Mouse (Mus musculus): ENCODE results near the gene Ect2. TPM values are rescaled to one million over a fixed set of nuclear protein-coding genes. Genes with fewer than 3 reads are reported as not detected.

The Ect2 gene
- polyA plus RNA-seq, 1 experiment from 2014 or later = 71.4 TPM

GRCm38 (mm10) chr3:27086221-27086620, 67.5 kb downstream of the Ect2 start:
- ATAC-seq (ENCODE audit: low read depth) = no peak
- Histone ChIP-seq H3K27ac (ENCODE audit: low read length) (no peak overlapping the region), H3K36me3 (ENCODE audit: control insufficient read depth, insufficient read depth, low read length) (peaks cover 10% of the 10 kb centered on the region), H3K9ac (ENCODE audit: low read length) (no peak overlapping the region), H3K9me3 (ENCODE audit: control insufficient read depth, low read length) (no peaks in the 10 kb centered on the region), H3K4me3 (ENCODE audit: low read length) (no peak overlapping the region), H3K27me3 (ENCODE audit: control insufficient read depth, insufficient read depth, low read depth, low read length) (no peaks in the 10 kb centered on the region), H3K4me1 (replicated peaks; ENCODE audit: control insufficient read depth, insufficient read depth, low read length) (no peaks in the 10 kb centered on the region), H3K4me2 (ENCODE audit: low read depth, low read length) (no peak overlapping the region)
- 93% methylated on average over 6 of the region's 6 CpGs for WGBS

GRCm38 (mm10) chr3:27081229-27082060, 72.2 kb downstream of the Ect2 start:
- H3K4me2 ChIP-seq (ENCODE audit: low read depth, low read length) = no peak overlapping the region
- no peaks in the 10 kb centered on the region for H3K4me1 ChIP-seq (replicated peaks; ENCODE audit: control insufficient read depth, insufficient read depth, low read length)
- H3K9ac ChIP-seq (ENCODE audit: low read length) = no peak overlapping the region
- no peaks in the 10 kb centered on the region for H3K9me3 ChIP-seq (ENCODE audit: control insufficient read depth, low read length)
- H3K27me3 ChIP-seq (ENCODE audit: control insufficient read depth, insufficient read depth, low read depth, low read length) = no peaks in the 10 kb centered on the region
- ATAC-seq (ENCODE audit: low read depth) = no peak
- no peak overlapping the region for H3K4me3 ChIP-seq (ENCODE audit: low read length)
- WGBS = 76% methylated on average over 13 of the region's 13 CpGs
- H3K36me3 ChIP-seq (ENCODE audit: control insufficient read depth, insufficient read depth, low read length) = 0 out of 2 replicates have a peak, but pooled peaks cover 5% of the 10 kb centered on the region
- no peak overlapping the region for H3K27ac ChIP-seq (ENCODE audit: low read length)

DNA sequence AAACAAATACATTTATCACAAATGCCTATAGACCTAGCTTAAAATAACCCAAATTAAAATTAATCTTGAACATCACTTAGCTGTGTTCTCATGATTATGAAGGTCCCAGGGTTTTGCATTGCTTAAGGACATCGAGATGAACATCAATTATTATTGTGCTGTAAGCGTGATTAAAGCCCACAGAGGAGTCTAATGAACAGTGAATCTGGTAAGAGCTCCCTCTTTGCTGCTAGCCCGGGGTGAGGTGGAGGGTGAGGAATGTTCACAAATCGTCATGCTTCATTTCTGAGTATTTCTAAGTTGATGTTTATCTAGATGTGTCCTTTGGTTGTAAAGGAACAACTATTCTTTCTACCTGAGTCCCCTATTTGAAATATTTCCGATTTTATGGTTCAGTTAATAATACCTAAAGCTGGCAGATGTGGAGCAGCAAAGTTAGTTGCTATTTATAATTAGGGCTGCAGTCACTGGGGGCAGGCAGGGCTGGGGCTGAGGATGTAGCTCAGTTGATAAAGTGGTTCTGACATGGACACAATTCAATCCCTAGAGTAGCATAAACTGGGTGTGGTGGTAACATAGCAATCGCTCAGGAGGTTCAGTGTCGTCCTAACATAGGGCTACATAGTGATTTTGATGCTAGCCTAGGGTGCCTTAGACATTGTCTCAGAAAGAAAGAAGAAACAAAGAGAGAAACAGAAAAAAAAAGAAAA, 73.5 kb downstream of the Ect2 start:
- Histone ChIP-seq H3K4me1 (replicated peaks; ENCODE audit: control insufficient read depth, insufficient read depth, low read length) (no peaks in the 10 kb centered on the region), H3K27me3 (ENCODE audit: control insufficient read depth, insufficient read depth, low read depth, low read length) (no peaks in the 10 kb centered on the region), H3K4me3 (ENCODE audit: low read length) (no peak overlapping the region), H3K9me3 (ENCODE audit: control insufficient read depth, low read length) (no peaks in the 10 kb centered on the region), H3K4me2 (ENCODE audit: low read depth, low read length) (no peak overlapping the region), H3K27ac (ENCODE audit: low read length) (no peak overlapping the region), H3K36me3 (ENCODE audit: control insufficient read depth, insufficient read depth, low read length) (0 out of 2 replicates have a peak, but pooled peaks cover 2% of the 10 kb centered on the region), H3K9ac (ENCODE audit: low read length) (no peak overlapping the region)
- ATAC-seq (ENCODE audit: low read depth) = no peak
- WGBS = 76% methylated on average over 7 of the region's 7 CpGs

DNA sequence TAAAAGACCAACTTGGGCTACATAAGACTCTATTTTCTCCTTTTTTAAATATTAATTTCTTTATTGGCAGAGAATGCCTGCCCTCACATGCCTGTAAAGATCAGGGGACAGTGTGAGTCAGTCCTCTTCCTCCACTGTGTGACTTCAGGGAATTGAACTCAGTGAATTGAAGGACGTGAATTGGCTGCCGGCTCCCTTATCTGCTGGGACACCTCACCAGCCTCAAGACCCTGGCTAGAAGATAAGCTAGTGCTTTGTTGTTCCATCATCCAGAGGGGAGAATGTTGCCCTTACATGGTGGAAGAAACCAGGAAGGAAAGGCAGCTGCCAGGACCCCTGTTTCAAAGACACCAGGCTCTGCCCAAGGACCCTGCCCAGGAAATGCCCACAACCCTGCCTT, 79.8 kb downstream of the Ect2 start:
- no peak overlapping the region for H3K4me2 ChIP-seq (ENCODE audit: low read depth, low read length)
- no peaks in the 10 kb centered on the region for H3K36me3 ChIP-seq (ENCODE audit: control insufficient read depth, insufficient read depth, low read length)
- no peak overlapping the region for H3K27ac ChIP-seq (ENCODE audit: low read length)
- 68% methylated on average over 2 of the region's 2 CpGs for WGBS
- H3K27me3 ChIP-seq (ENCODE audit: control insufficient read depth, insufficient read depth, low read depth, low read length) = no peaks in the 10 kb centered on the region
- ATAC-seq (ENCODE audit: low read depth) = no peak
- H3K4me3 ChIP-seq (ENCODE audit: low read length) = no peak overlapping the region
- no peaks in the 10 kb centered on the region for H3K4me1 ChIP-seq (replicated peaks; ENCODE audit: control insufficient read depth, insufficient read depth, low read length)
- H3K9me3 ChIP-seq (ENCODE audit: control insufficient read depth, low read length) = no peaks in the 10 kb centered on the region
- no peak overlapping the region for H3K9ac ChIP-seq (ENCODE audit: low read length)

- Histone ChIP-seq H3K4me3 (ENCODE audit: low read length) (no peak overlapping the region), H3K4me2 (ENCODE audit: low read depth, low read length) (no peak overlapping the region), H3K4me1 (replicated peaks; ENCODE audit: control insufficient read depth, insufficient read depth, low read length) (no peaks in the 10 kb centered on the region), H3K27me3 (ENCODE audit: control insufficient read depth, insufficient read depth, low read depth, low read length) (no peaks in the 10 kb centered on the region), H3K36me3 (ENCODE audit: control insufficient read depth, insufficient read depth, low read length) (no peaks in the 10 kb centered on the region), H3K27ac (ENCODE audit: low read length) (no peak overlapping the region), H3K9me3 (ENCODE audit: control insufficient read depth, low read length) (no peaks in the 10 kb centered on the region), H3K9ac (ENCODE audit: low read length) (no peak overlapping the region)
- ATAC-seq (ENCODE audit: low read depth) = no peak
- 89% methylated on average over 4 of the region's 4 CpGs for WGBS
Measured at GRCm38 (mm10) chr3:27071706-27072105, 82.0 kb downstream of the Ect2 start.

GRCm38 (mm10) chr3:27070340-27070739, 83.3 kb downstream of the Ect2 start:
- no peaks in the 10 kb centered on the region for H3K27me3 ChIP-seq (ENCODE audit: control insufficient read depth, insufficient read depth, low read depth, low read length)
- no peaks in the 10 kb centered on the region for H3K9me3 ChIP-seq (ENCODE audit: control insufficient read depth, low read length)
- H3K36me3 ChIP-seq (ENCODE audit: control insufficient read depth, insufficient read depth, low read length) = no peaks in the 10 kb centered on the region
- no peak for ATAC-seq (ENCODE audit: low read depth)
- no peak overlapping the region for H3K4me2 ChIP-seq (ENCODE audit: low read depth, low read length)
- H3K27ac ChIP-seq (ENCODE audit: low read length) = no peak overlapping the region
- 78% methylated on average over 9 of the region's 9 CpGs for WGBS
- no peak overlapping the region for H3K4me3 ChIP-seq (ENCODE audit: low read length)
- no peak overlapping the region for H3K9ac ChIP-seq (ENCODE audit: low read length)
- H3K4me1 ChIP-seq (replicated peaks; ENCODE audit: control insufficient read depth, insufficient read depth, low read length) = no peaks in the 10 kb centered on the region

DNA sequence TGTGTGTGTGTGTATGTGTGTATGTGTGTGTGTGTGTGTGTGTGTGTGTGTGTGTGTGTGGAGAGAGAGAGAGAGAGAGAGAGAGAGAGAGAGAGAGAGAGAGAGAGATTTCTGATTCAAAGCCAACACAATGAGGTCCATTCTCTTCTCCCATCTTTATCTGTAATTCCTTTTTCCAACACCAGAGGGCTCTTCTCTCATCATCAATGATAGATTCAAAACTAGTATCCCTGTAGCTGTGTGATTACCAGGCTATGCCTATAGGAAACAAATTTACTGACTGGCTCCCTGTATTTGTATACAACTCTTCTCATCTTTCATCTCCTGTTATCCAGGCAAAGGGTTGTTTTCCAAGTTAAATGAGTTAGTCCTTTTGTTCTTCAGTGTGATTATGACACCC, 86.5 kb downstream of the Ect2 start:
- Histone ChIP-seq H3K27me3 (ENCODE audit: control insufficient read depth, insufficient read depth, low read depth, low read length) (no peaks in the 10 kb centered on the region), H3K4me1 (replicated peaks; ENCODE audit: control insufficient read depth, insufficient read depth, low read length) (no peaks in the 10 kb centered on the region), H3K4me3 (ENCODE audit: low read length) (no peak overlapping the region), H3K9ac (ENCODE audit: low read length) (no peak overlapping the region), H3K4me2 (ENCODE audit: low read depth, low read length) (no peak overlapping the region), H3K36me3 (ENCODE audit: control insufficient read depth, insufficient read depth, low read length) (no peaks in the 10 kb centered on the region), H3K9me3 (ENCODE audit: control insufficient read depth, low read length) (no peaks in the 10 kb centered on the region), H3K27ac (ENCODE audit: low read length) (no peak overlapping the region)
- ATAC-seq (ENCODE audit: low read depth) = no peak

DNA sequence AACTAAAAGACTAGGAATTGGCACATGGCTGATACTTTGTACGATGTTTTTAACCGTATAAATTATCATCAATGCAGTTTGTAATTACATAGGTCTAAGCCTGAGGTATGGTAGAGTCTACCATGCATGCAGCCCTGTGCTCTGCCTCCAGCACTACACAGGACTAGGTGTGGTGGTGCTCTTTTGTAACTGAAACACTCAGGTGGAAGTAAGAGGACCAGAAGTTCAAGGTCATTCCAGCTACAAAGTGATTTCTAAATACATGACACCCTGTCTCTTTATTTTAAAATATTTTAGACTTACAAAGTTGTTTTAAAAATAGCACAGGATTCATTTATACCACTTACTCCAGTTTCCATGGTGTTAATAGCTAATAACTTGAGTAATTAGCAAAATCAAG, 88.8 kb downstream of the Ect2 start:
- no peaks in the 10 kb centered on the region for H3K4me1 ChIP-seq (replicated peaks; ENCODE audit: control insufficient read depth, insufficient read depth, low read length)
- H3K36me3 ChIP-seq (ENCODE audit: control insufficient read depth, insufficient read depth, low read length) = no peaks in the 10 kb centered on the region
- H3K27me3 ChIP-seq (ENCODE audit: control insufficient read depth, insufficient read depth, low read depth, low read length) = no peaks in the 10 kb centered on the region
- H3K27ac ChIP-seq (ENCODE audit: low read length) = no peak overlapping the region
- no peak overlapping the region for H3K9ac ChIP-seq (ENCODE audit: low read length)
- H3K4me3 ChIP-seq (ENCODE audit: low read length) = no peak overlapping the region
- no peaks in the 10 kb centered on the region for H3K9me3 ChIP-seq (ENCODE audit: control insufficient read depth, low read length)
- WGBS = 96% methylated on average over 2 of the region's 2 CpGs
- no peak overlapping the region for H3K4me2 ChIP-seq (ENCODE audit: low read depth, low read length)
- no peak for ATAC-seq (ENCODE audit: low read depth)

- Histone ChIP-seq H3K9ac (ENCODE audit: low read length) (no peak overlapping the region), H3K27ac (ENCODE audit: low read length) (no peak overlapping the region), H3K4me2 (ENCODE audit: low read depth, low read length) (no peak overlapping the region), H3K4me1 (replicated peaks; ENCODE audit: control insufficient read depth, insufficient read depth, low read length) (no peaks in the 10 kb centered on the region), H3K36me3 (ENCODE audit: control insufficient read depth, insufficient read depth, low read length) (no peaks in the 10 kb centered on the region), H3K4me3 (ENCODE audit: low read length) (no peak overlapping the region), H3K9me3 (ENCODE audit: control insufficient read depth, low read length) (no peaks in the 10 kb centered on the region), H3K27me3 (ENCODE audit: control insufficient read depth, insufficient read depth, low read depth, low read length) (no peaks in the 10 kb centered on the region)
- no peak for ATAC-seq (ENCODE audit: low read depth)
- WGBS = 63% methylated on average over 11 of the region's 11 CpGs
Measured at GRCm38 (mm10) chr3:27063399-27064260, 90.0 kb downstream of the Ect2 start.
